Mouse (Mus musculus) E14TG2a.4 (cell line): ENCODE measurements around the gene Nedd8.

Experiments used
- CTCF ChIP-seq: conservative IDR thresholded peaks from 2 replicates; pipeline ENCODE4 v1.5.1; 2014; ENCODE audit warnings: low read length
- NANOG ChIP-seq: IDR thresholded peaks from 2 replicates; pipeline ENCODE4 v1.6.1; 2014; ENCODE audit warnings: borderline replicate concordance, low read length, mixed read lengths

- TF ChIP-seq CTCF = no peak
- no peak for TF ChIP-seq NANOG
Observed at GRCm38 (mm10) chr14:55716271-55716670, 44.3 kb upstream of the Nedd8 start.
